Mouse (Mus musculus) 3134 (cell line): ENCODE results near the gene Prkce.

Source experiments
- DNase-seq: peaks from one replicate; pipeline ENCODE4 v3.0.0-alpha.2; 2011; ENCODE audit warnings: low spot score; ENCODE audit not compliant: insufficient read length; ENCODE audit errors: extremely low read depth

Gene Prkce

GRCm38 (mm10) chr17:86648856-86649435, 481.4 kb downstream of the Prkce start:
- no peak for DNase-seq

- no peak for DNase-seq
These were observed 482.7 kb downstream of the Prkce start for GRCm38 (mm10) chr17:86650241-86650640.

GRCm38 (mm10) chr17:86651091-86651490, 483.5 kb downstream of the Prkce start:
- no peak for DNase-seq

DNA sequence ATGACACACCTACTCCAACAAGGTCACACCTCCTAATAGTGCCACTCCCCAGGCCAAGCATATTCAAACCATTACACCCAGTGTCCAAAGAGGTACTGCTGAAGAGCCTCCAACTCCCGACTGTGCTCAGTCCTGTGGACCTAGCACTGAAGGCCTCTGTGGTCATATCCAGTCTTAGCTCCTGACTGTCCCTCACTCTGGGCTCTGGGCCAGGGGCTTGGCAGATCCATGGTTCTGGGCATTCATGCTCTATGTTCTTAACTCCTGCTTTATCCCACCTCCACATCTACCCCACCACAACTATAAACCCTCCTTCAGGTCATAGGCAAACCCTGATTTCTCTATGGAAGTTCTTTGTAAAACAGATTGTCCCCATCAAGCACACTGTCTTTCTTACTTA, 485.2 kb downstream of the Prkce start:
- no peak for DNase-seq

DNA sequence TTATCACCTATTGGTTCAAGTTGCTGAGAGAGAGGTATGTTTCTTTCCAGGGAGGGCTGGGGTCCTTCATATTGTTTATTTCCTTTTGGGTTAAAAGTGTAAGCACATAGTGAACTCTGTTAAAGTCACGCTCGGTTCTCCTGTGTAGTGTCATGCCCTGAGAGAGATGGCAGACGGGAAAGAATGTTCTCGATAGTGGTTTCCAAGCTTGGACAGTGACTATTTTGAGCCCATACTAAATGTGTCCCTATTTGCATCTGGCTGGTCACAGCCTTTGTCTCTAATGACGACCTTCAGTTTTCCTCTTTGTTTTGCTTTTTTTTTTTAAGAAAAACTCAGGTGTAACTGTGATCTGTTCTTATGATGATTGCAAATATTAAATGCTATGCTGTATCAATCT, 488.8 kb downstream of the Prkce start:
- no peak for DNase-seq

DNA sequence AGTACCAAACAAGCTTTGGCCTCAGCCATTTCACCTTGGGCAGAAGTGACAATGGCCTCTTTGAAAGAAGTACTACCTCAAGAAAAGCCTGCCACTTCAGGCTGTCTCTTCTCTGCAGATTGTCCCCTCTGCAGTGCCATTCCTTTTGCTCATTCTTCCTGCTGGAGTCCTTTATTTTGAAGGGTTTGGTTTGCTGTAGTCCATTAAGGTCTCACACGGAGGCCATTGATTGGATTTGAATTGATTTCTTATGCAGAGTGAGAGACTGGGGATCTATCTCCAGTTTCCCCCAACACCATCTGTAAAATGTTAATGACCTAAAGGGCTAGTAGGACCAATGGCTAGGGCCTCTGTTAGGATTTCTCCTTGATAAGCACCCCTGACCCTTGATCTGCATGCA, 494.7 kb downstream of the Prkce start:
- DNase-seq: no peak

DNA sequence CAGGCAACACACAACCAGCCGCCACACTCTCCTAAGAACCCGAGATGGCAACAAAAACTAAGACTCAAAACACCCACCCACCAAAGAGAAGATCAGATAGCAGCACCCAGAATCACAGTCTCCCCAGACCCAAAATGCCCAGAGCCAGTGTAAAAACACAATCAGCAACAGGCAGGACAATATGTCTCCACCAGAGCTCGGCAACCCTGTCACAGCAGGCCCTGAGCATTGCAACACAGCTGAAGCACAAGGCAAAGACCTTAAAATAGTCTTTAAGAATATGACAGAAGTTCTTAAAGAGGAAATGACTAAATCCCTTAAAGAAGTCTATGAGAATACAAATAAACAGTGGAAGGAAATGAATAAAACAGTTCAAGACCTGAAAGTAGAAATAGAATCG, 495.9 kb downstream of the Prkce start:
- no peak for DNase-seq

- no peak for DNase-seq
These were observed 500.4 kb downstream of the Prkce start for GRCm38 (mm10) chr17:86667836-86668600.

DNA sequence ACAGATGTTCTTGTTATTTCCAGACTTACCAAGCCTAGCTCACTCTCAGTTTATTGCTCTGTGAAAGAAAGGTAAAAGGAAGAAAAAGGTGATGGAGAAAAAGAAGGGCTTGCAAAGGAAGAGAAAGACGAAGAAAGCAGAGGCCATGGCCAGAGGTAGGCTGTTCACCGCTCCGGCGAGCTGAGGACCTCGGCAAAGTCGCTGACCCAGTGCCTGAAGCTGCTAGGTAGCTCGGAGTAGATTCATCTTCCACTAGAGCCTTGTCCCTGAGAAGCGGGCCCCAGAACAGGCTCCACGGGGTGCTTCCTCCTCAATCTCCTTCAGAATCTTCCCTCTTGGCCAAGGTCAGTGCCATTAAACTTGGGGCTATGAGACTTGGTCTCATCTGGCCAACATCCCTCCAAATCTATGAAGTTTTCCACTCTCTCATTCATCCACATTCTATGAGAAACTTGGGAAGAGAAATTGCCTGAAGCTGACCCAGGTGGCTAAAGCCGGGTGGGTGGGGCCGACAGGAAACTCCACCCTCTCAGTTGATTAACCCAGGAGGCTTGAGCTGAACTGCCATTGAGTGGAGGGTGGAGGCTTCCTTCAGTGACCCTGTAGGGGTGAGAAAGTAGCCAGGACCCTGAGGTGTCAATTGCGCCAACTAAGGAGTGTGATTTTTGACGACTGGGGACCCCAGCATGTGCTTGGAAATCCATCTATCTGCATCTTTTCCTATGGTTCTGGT, 502.2 kb downstream of the Prkce start:
- DNase-seq: no peak

GRCm38 (mm10) chr17:86670731-86671130, 503.1 kb downstream of the Prkce start:
- DNase-seq: no peak

- no peak for DNase-seq
These were observed 507.4 kb downstream of the Prkce start for GRCm38 (mm10) chr17:86674971-86675370.

DNA sequence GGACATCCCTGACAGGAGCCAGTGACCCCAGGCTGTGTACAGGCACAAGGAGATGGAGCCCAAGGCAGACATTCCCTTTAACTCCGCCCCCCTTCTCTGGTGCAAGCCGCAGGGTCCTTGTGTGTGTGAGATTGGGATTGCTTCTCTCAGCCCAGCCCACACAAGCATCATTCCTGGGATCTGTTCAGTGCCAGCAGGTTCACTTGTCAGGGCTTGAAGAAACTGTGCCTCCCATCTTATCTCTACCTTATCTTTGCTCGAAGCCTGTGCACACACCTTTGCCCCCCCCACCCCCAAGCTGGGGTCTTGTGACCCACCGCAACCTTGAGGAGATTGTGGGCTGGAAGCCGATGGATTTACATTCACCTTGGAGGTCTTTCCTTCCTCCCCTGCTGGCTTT, 508.8 kb downstream of the Prkce start:
- DNase-seq: no peak

- DNase-seq: no peak
These were observed 509.3 kb downstream of the Prkce start for GRCm38 (mm10) chr17:86676909-86677308.

DNA sequence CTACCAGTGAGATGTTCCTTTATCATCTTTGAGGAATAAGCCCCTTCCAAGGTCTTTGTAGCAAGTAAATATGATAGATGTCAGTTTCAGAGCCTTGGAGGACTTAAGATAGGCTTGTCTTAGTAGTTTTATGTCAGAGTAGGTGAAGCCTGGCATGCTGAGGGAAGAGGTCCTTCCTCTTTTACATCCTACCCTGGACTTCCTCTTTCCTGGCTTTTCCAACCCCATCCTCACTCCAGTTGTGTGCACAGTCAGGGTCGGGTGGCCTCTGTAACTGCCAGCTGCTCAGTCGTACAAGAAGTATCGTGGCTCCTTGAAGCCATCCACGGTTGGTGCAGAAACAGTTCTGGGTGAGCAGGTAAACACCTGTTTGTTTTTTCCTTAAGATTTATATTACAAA, 517.7 kb downstream of the Prkce start:
- no peak for DNase-seq

DNA sequence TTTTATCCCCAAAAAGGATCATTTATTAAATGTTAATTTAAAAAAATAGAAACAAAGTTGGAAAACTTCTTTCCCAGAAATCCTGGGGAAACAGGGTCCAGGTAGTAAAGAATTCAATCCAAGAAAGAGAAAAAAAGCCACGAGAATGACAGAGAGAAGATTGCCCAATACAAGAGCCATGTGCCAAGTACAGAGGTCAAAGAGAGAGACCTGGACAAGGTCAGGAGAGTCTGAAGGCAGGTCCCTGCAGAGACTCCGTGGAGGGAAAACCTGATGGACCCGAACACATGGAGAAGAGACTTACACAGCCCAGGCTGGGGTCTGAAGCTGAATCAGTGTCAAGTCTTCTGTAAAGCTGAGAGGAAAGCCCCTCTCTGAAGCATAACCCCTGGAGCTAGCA, 519.4 kb downstream of the Prkce start:
- no peak for DNase-seq

DNA sequence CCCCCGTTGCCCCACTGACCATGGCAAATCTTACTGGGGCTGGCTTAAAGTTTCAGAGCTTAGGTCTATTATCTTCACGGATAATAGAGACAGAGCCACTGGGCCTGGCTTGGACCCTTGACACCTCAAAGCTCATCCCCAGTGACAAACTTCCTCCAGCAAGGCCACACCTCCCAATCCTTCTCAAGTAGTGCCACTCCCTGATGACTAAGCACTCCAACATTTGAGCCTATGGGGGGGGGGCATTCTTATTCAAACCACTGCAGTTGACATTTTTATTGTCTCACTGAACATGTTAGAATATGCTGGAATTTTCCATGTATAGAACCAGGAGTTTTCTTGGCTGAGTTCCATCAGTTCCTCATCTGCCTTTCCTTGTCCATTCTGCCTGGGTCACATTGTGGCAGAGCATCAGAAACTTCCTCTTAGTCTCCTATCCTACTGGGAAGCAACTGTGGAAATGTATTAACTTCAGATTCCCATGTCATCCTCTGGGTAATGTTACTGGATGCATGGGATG, 523.3 kb downstream of the Prkce start:
- no peak for DNase-seq

DNA sequence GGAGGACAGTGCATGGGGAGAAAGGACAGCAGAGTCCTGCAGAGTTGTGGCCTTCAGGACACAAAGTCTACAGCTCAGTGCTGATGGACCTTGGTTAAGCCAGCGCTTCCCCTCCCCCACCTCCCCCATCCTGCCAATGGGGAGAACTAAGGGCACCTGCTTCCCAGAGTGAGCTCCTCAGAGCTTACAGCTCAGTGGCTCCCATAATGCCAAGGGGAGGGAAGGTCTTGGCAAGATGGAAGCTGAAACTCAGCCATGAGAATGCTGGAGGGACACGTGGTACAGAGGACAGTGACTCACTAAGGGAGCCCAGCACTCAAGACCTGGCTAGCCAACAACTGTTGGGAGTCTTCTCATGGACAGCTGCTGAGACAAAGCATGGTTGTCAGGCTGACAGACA, 530.2 kb downstream of the Prkce start:
- DNase-seq: peak; percentile 17

- no peak for DNase-seq
These were observed 535.8 kb downstream of the Prkce start for GRCm38 (mm10) chr17:86703336-86703735.

GRCm38 (mm10) chr17:86705236-86705635, 537.7 kb downstream of the Prkce start:
- DNase-seq: no peak

- no peak for DNase-seq
These were observed 538.9 kb downstream of the Prkce start for GRCm38 (mm10) chr17:86706467-86706866.
